Mouse (Mus musculus): ENCODE measurements around the gene Ticam1.
"Not testable (repeated sequence)": the region's sequence is repeated elsewhere in the genome, so short reads cannot be mapped to it uniquely, and the experiment has no call there.

Gene Ticam1

DNA sequence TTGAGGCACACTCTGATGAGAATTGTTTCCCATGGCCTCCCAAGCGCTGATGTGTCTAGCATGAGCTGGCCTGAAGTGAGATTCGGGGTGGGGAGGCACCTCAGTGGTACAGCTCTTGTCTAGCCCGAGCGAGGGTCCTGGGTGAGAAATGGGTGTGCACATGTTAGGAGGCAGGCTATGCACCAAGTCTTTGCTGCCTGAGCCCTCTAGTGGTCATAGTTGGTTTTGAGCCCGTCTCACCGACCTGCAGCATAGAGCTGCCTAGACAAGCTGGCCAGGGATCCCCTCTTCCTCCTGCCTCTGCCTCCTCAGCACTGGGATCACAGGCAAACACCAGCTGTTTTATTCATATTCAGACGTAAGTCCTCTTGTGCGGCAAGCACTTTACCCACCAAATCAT is 12.6 kb downstream of the Ticam1 start:
- peak; percentile 87 for DNase-seq (ENCODE audit: low read depth)

DNA sequence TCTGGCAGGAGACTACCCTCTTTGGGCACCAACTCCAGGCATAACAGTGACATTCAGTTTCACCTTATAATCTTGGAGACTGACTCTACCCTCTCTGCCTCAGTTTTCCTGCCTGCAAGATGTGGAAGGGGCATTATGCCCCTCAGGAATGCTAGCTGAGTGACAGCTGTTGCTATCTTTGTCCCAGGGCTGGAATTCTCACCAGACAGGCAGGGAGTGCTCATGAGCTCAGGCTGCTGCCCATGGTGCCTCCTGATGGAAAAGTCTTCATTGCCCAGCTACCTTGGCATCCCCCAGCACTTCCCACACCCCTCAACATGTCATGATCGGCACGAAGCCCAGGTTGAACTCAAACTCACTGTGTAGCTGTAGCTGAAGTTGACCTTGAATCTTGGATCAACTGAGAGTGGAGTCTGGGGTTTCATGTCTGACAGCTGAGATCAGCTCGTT is 13.9 kb downstream of the Ticam1 start:
- DNase-seq (ENCODE audit: low read depth), result no peak

DNA sequence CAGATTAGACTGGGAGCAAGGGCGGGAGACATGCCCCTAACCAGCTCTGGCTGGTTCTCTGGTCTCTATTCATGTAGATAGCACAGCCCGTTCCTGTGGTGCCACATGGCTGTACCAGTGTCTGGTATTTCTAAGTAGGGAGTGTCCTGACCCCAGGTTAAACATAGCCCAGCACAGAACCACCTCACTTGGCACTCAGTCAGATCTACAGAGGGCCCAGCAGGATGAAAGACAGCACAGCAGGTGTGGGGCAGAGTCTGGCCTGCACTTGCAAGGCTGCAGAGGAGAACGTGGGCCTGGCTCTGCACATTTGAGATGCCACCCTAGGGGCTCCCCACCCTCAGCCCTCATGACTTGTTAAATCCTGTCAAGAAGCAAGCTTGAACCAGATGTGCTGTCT is 15.4 kb downstream of the Ticam1 start:
- DNase-seq (ENCODE audit: low read depth), result no peak

DNA sequence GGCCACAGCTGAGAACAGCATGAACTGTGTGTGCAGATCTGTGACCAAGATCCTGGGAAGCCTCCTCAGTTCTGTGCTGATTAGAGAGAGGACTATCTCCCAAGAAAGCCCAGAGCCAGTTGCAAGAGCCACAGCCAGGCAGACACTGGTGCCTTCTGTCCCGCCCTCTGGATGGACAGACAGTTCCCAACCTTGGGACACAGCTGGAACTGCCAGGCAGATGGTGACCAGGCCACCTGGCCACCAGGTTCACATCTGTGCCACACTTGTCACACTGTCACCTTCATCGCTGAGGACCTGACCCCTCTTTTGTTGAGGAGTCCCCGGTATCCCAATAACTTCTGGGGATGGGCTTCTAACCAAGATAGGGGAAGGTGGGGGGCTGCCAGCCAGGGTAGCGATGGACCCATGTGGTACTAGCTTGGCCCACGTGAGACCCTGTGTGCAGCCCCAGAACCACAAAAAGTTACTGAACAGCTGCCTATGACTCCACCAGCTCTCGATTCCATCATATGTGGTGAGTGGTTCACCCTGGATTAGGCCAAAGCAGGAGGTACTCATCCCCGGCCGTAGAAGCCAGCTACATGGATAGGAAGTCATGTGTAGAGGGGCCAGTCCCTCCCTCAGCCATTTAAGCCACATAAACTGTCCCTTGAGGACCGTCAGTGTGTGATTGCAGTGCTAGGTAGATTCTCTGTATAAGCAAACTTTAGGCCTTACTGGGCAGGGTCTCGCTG is 17.1 kb downstream of the Ticam1 start:
- DNase-seq (ENCODE audit: low read depth), result no peak

DNA sequence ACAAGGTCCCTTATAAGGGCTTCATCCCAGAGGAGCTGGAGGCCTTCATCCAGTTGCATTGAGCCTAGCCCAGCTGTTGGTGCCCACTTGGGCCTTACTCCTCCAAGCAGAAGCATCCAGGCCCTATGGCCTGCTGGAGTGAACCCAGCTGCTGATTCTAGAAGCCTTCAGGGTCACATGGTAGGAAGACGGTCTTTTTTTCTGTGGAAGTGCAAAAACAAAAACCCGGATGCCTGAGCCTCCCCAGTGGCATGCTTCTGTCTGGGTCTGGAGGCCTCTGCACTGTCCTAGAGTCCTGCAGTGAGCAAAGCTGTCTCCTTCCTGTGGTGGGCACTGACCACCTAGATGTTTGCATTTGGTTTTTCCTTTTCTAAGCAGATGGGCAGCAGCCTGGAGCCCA is 17.8 kb downstream of the Ticam1 start:
- DNase-seq (ENCODE audit: low read depth), result not testable (repeated sequence)

DNA sequence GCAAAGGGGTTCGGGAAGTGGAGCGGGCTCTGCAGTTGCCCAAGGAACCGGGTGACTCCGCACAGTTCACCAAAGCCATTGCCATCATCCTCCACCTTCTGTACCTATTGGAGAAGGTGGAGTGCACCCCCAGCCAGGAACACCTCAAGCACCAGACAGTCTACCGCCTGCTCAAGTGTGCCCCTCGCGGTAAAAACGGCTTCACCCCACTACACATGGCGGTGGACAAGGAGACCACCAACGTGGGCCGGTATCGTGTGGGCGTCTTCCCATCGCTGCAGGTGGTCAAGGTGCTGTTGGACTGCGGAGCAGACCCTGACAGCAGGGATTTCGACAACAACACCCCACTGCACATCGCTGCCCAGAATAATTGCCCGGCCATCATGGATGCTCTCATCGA is 18.3 kb downstream of the Ticam1 start:
- not testable (repeated sequence) for DNase-seq (ENCODE audit: low read depth)

DNA sequence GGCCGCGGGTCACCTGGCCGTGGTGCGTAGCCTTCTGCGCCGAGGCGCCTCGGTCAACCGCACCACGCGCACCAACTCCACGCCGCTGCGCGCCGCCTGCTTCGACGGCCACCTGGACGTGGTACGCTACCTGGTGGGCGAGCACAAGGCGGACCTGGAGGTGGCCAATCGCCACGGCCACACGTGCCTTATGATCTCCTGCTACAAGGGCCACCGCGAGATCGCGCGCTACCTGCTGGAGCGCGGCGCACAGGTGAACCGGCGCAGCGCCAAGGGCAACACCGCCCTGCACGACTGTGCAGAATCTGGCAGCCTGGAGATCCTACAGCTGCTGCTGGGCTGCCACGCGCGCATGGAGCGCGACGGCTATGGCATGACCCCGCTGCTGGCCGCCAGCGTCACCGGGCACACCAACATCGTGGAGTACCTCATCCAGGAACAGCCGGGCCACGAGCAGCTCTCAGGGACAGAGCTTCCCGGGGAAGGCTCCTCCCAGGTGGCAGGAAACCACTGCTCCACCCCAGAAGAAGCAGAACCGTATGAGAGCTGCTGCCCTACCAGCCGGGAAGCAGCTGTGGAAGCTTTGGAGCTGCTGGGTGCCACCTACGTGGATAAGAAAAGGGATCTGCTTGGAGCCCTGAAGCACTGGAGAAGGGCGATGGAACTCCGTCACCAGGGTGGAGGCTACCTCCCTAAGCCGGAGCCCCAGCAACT is 19.2 kb downstream of the Ticam1 start:
- DNase-seq (ENCODE audit: low read depth), result peak; percentile 46

DNA sequence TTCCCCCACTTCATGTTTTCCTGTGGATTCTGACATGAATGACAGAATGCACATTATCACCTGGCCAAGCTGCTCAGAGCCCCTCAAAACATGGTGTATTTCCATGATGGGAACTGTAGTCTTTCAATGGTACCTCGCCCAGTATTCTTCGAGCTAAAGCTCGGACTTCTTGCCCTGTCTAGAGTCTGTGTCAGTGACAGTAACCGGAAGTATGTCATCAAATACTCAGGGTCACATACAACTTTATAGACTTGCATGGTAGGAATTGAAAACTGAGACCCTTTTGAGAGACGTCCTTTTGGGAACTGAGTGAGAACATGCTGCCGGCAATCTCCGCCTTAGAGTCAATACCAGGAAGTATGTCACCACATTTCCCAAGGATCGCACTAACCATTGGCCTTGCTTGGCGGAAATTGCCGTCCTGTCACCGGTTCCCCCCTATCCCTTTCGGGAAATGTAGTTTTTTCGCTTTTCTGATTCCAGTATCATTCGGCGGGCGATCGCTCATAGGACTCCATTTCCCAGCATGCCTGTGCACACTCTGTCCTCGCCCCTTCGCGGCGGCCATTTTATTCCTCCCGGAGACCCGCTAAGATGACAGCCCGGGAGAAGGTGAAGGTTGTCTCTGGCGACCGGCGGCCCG is 20.2 kb downstream of the Ticam1 start, which contains the start of gene Fem1a:
Gene Fem1a, plus strand, starts transcription at position 572 of the 643 bp plus-strand sequence.
- DNase-seq (ENCODE audit: low read depth), result peak; percentile 98

DNA sequence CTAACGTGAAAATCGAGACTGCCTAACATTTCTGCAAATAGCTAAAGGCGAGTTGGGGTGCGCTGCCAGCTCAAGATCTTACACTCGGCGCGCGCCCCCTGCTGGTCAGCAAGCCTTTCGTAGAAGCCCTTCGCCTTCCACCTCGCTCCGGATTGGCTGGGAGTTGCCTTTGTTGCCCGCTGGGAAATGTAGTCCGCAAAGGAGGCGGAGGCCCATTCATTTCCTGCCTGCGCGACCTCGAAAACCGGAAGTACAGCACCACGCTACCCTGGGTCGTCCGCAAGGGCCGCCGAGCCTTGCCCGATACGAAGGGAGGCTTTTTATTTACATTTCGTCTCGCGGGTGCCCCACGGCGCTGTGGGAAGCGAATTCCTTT is 20.7 kb downstream of the Ticam1 start:
- DNase-seq (ENCODE audit: low read depth), result peak; percentile 99

DNA sequence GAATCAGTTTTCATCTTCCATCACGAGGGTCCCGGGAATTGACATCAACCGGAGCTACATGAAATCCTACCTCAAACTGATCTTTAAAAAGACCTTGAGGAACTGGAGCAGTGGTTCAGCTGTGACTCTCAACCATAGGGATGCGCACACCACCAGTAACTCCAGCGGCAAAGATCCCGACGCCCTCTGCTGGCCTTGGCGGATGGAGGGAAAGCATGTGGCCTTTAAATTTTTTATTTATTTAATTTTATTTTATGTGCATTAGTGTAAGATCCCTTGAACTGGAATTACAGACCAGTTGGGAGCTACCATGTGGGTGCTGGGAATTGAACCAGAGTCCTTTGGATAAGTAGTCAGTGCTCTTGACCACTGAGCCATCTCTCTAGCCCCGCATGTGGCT is 21.2 kb downstream of the Ticam1 start:
- DNase-seq (ENCODE audit: low read depth), result no peak

DNA sequence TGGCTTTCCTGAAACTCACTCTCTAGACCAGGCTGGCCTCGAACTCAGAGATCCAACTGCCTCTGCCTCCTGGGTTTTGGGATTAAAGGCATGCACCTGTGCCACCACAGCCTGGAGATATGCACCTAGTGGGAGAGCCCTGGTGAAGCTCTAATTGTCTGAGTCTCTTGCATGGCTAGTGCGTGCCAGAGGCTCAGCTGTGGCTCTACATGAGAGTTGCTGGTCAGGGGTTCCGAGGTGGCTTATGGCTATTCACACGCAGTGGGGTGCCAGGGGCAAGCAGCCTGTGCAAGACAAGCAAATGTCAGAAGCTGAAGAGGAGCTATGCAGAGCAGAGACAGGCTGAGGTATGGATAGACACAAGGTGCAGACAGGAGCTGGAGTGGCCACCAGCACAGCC is 21.9 kb downstream of the Ticam1 start:
- no peak for DNase-seq (ENCODE audit: low read depth)

DNA sequence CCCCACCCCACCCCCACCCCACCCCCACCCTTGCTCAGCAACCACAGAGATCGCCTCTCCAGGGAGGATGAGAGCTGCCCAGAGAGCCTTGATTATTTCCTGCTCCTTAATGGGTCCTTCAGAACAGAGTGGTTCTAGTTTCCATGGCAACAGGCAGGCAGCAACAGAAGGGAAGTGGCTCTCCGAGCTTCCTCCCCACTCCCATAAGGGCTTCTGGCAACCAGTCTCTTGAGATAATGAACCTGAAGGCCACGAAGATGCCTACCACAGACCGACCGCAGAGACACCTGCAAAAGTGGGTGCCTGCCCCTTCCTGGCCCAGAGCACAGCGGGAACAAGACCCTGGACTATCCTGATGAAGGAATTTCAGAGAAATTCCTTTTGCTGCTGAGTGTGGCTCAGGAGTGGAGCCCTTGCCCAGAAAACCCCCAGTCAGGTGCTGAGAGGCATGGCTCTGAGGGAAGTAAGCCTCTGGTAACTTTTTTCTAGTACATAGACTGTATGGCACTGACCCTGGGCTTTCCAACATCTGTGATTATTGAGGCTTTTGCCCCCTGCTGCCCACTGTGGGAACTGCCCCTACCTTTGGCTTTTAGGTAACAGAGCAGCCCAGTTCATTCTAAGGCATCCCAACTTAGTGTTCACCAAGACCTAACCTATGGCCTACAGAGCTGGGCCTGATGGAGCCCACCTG is 25.3 kb downstream of the Ticam1 start:
- DNase-seq (ENCODE audit: low read depth), result peak; percentile 86

DNA sequence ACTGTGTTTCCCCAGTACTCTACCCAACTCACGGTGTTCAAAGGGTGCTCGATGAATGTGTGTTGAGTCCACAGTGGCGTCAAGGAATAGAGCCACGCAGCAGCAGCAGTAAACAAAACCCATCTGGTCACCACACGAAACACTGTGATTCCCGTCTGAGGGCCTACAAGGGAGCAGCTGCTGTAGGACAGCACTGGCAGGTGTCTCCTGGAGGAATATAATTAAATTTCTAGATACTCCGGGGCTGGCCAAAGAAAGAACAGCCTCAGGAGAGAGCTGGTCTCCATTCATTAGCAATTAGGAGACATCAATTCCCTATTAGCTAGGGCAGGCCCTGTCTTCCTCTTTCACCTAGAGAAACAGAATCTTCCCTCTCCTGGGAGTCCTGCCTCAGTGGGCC is 31.0 kb downstream of the Ticam1 start:
- DNase-seq (ENCODE audit: low read depth), result no peak

DNA sequence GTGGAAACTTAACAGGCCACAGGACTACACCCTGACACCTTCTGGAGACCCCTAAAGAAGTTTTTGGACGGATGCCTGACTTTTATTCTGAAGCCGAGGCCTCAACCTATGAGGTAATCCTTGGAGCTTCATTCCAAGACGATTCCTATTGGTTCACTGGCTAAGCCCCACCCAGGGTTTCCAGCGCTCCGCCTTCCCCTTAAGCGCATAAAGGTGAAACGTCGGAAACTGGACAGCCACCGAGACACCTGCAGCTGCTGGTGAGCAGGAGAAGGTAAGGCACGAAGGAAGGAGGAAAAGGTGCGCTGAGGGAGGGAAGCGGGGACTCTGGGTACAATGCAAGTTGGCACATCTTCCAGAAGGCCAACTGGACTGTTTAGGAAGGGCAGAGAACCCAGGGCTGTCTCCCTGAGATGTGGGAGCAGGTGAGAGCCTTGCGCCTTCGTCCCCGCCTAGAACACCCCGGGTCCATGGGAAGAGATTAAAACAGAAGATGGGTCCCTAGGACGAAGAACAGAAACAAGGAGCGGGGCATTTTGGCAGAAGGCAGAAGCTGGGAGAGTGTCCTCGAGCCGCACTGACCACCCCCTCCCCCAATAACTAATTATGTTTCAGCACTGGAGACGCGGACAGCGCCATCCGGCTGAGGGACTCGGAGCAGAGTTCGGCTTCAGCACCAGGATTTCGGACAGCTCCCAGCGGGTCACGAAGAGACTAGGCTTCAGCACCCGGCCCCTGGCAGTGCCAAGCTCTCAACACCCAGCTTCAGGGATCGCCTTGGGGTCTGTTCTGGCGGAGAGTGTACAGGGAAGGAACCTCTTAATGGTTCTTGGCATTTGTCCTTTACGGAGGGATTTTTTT is 34.8 kb downstream of the Ticam1 start:
- DNase-seq (ENCODE audit: low read depth), result peak; percentile 83

DNA sequence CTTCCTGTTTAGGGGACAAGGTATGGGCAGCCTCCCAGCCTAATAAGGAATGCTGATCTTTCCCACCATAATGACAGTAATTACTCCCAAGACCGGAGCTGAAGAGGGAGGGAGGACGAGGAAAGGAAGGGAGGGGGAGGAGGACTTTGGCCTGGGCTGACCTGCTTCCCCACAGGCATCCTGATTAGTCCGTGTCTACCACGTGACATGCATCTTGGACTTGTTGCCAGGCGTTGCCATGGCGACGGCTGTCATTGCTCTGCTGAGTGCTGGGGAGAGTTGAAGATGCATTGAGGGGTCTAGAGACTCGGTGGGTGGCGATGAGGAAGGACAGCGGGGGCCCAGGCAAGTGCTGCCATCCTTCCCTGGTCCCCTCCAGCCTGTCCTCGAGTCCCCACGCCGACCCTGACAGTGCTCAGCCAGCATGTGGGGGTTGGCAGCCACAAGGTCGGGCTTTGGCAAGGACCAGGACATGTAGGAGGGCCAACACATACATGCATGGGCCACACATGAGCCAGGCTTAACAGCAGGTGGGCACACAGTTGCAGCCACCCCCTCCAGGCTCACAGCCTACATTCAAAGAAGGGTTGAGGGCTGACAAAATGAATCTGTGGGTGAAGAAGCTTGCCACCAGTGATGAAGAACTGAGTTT is 42.6 kb downstream of the Ticam1 start:
- DNase-seq (ENCODE audit: low read depth), result no peak

DNA sequence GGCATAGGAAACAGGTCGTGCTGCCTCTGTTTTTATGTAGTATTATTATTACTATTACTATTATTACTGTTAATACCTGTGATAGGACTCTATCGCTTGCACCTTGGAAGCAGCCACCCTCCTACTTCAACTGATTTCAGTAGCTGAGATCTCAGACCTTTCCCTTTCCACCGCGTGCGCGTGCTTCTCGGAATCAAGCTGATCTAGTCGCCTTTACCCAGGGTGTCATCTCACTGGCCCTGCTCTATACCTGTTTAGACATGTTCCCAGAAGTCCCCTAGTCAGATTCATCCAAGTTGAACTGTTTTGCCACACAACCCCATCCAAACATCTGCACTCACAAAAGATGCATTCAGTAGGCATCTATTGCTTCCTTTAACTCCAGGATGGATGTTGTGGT is 43.2 kb downstream of the Ticam1 start:
- DNase-seq (ENCODE audit: low read depth), result no peak

DNA sequence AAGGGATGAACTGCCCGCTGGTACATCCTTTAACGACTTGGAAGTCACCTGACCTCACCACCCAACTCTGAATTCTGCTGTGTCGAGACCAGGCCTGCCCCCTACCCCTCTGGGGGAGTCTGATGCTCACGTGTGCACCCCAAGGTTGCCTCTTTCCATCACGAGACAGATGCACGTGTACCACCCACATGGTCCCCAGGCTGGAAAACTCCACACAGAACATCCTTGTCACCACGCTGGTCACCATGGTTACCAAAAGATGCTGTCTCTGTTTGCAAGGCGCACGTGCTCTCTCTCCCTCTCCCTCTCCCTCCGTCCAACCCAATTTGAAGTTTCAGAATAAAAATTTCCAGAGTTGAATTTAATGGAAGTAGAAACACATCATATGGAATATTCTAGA is 46.6 kb downstream of the Ticam1 start:
- no peak for DNase-seq (ENCODE audit: low read depth)

DNA sequence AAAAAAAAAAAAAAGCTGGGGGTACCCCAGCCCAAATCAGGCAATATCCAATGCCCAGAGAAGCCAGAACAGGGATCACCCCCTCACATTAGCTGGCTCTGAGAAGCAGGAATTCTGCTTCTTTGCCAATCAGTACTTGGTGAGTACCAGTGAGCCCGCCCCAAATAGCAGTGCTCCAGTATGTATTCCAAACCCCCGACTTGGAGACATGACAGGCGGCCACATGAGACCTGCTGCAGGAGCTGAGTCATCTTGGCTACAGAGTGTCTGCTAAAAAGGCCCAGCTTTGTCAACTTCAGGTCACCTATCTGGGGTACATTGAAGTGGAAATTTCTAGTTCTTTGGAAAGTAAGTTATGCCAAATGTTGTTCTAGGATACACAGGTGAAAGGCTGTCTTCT is 50.0 kb downstream of the Ticam1 start:
- no peak for DNase-seq (ENCODE audit: low read depth)

DNA sequence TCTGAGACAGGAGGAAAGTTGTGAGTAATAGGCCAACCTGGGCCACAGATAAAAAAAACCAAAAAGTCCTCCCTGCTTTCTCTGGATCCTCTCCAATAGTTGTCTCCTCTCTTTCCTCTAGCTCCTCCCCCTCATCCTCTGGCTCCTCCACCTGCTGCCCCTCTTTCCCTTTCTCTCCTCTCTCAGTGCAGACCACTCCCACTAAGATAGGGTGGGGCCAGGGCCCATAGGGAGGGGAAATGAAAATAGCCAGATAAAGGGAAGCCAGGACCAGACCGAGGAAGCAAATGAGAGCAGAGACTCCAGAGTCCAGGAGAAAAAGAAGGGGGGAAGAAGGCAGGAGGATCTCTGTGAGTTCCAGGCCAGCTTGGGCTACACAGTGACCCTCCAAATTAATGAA is 51.7 kb downstream of the Ticam1 start:
- DNase-seq (ENCODE audit: low read depth), result no peak

DNA sequence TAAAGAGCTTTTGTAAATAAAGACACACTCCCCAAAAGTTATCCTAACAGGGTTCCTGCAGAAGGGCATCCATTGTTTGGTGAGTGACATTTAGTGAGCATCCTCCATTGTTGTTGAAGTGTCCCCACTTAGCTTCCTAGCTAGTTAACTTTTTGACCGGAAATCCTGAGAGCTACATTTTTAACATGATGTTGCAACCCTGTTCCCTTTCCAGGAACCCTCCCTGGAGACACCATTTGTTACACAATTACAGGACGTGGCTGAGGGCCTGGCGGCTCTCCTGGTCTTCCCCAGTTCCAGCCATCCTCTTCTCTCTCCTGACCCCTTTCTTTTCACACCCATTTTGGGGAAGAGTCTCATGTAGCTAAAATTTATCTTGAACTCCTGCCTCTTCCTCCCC is 56.8 kb downstream of the Ticam1 start:
- no peak for DNase-seq (ENCODE audit: low read depth)

All from naive thymus-derived CD4-positive, alpha-beta T cell, adult 2 months (primary cell).